Mouse (Mus musculus) heart, postnatal 25 days (tissue): ENCODE measurements around the gene Fam168a. TPM values are rescaled to one million over a fixed set of nuclear protein-coding genes. Genes with fewer than 3 reads are reported as not detected.
A peak's percentile ranks its signal among the peaks of the same experiment; 100 is the strongest.

ENCODE experiments used
- DNase-seq: peaks from one replicate; pipeline ENCODE4 v3.0.0; 2022; ENCODE audit warnings: low spot score
- intact Hi-C: fragments of 180-260 bp; cut with DNase I; formaldehyde crosslinking; loops from one replicate; pipeline ENCODE4 v1.15.1; 2025
- total RNA-seq, 2 experiments: library from RNA; stranded (reverse); gene quantifications; 2 replicates each; pipeline ENCODE4 v1.2.3; 2021

Fam168a gene
- 10 to 100 TPM; 39.2 to 44.9 TPM for total RNA-seq

- intact Hi-C loops = loop anchor here (2.0 to 5.0 kb wide), 2 partner anchors 21 to 91 kb away; no protein-coding TSS in a partner anchor
- DNase-seq = peak; percentile 90
Measured at GRCm38 (mm10) chr7:100706143-100706841, at the start of gene Fam168a. TSS of gene Fam168a (plus strand) at chr7:100706635.

- intact Hi-C loops = no loop called here
- DNase-seq = no peak
Measured at GRCm38 (mm10) chr7:100656739-100657138, 49.7 kb upstream of the Fam168a start.

GRCm38 (mm10) chr7:100658093-100658578 lies 48.3 kb upstream of the Fam168a start:
- no peak for DNase-seq

DNA sequence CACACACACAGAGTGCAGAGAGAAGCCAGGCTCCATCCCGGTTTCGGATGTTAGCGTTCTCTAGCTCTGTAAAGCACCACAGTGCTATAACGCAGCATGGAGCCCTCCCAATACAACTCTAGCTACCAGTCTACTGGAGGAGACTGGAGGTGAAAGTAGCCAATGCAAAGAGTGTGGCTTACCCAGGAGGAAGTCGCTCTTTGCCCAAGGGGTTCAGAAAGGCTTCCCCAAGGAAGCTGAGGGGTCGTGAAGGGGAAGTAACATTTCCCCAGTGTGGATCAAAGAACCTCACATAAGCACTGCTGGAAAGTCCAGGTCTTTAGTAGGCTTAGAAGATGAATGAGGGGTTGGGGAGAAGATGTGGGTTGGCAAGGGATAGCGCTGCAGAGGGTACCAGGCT lies 45.2 kb upstream of the Fam168a start:
- no peak for DNase-seq
- intact Hi-C loops = loop anchor here (5.0 kb wide), 1 partner anchor 139 kb away; no protein-coding TSS in a partner anchor

More at GRCm38 (mm10) chr7:100658093-100658578, 48.3 kb upstream of the Fam168a start:
- intact Hi-C loops = no loop called here

DNA sequence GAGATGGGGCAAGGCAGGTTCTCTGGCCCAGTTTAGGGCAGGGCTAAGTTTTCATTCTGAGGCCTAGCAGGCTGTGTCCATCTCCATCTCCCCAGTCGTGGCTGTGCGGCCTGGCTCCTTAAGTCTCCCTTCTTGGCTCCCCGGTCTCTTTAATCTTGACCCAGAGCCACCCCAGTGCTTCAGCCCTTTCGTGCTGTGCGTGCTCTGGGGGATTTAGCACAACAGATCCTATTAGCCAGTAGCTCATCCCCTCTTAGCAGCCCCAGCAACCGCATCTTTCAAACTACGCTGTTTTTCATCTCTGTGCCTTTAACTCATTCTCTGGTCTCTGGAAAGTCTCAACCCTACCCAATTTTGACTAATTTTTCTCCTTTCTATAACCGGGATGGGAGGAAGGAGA lies 44.2 kb upstream of the Fam168a start, which contains the start of gene Plekhb1:
Gene Plekhb1 (minus strand): TSS at position 184 of the 400 bp plus-strand sequence.
- intact Hi-C loops = loop anchor here (2.0 to 5.0 kb wide), 2 partner anchors 15 to 140 kb away; no protein-coding TSS in a partner anchor
- DNase-seq = no peak

- DNase-seq = peak; percentile 83
- intact Hi-C loops = loop anchor here (1.0 to 5.0 kb wide), 3 partner anchors 16 to 141 kb away; no protein-coding TSS in a partner anchor
Measured at GRCm38 (mm10) chr7:100663190-100663589, 43.2 kb upstream of the Fam168a start.

DNA sequence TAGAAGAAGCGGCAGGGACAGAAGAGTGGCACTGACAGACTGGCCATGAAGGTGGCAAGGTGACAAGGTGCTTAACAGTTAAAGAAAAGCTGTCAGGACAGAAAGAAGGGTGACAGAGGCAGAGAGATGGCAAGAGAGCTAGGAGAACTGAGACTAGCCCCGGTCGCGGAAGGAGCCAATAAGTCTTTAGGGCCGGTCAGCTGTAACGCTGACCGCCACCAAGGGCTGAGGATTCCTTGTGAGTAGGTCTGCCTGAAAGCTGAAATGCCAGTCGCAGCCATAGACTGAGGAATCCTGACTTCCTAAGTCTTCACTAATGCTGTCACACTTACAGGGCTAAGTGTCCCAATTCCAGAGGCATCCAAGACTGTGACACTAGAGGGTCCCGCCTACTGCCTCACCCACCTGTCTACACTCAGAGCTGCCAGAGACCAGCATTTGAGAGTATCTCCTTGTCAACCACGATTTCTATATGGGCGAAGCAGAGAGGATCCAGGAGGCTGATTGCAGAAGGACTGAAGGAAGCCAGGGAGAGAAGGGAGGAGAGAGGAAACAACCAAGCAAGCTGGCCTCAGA lies 42.6 kb upstream of the Fam168a start:
- intact Hi-C loops = loop anchor here (1.0 to 5.0 kb wide), 3 partner anchors 17 to 142 kb away; no protein-coding TSS in a partner anchor
- DNase-seq = no peak

DNA sequence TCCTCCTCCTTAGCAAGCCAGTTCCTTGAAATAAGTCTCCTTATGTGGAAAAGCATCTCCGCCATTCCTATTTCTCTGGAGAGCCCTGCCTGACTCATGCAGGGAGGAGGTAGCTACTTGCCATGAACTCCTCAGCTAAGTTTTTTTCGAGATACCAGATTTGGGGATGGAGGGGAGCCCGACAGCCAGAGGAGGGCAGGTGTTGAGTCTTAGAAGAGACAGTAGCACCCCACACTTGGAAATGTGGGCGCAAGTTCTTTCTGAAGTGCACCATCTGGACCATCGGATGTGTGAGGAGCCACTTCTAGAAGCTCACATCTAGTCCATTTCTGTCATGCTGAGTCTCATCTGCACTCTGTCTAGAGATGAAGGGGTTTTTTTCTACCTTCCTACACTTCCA lies 35.8 kb upstream of the Fam168a start:
- no peak for DNase-seq
- intact Hi-C loops = no loop called here

DNA sequence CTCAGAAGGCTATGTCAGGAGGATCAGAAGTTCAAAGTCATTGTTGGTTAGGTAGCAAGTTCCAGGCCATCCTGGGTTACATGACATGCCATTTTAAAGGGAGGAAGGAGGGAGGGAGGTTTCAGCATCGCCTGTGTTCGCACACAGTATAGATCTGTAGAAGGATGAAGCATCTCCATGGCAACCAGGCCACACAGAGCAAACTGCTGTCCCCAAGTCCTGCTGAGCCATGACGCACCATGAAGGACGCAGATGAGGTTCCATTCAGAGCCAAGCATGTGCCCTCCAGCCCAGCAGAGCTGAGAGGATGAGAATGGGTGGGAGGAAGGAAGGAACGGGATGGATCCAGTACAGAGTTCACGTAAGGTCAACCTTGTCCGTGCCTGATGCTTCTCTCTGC lies 33.0 kb upstream of the Fam168a start:
- intact Hi-C loops = no loop called here

DNA sequence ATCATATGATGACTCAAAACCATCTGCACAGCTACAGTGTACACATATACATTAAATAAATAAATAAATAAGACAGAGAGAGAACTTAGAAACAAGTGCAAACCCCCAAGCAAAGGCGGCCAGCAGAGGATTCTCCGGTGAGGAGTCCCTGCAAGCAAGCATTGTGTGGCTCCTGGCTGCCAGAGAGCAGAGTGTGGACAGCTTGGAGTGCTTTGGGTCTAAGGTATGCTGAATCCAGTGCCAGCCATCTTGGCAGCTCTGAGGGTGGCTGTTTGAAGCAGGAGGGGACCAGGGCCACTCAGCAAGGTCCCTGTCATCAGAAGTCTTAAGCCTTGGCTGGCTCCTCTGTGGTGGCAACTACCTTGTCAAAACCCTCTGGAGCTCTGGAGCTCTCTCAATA lies 31.5 kb upstream of the Fam168a start:
- intact Hi-C loops = no loop called here
- DNase-seq = no peak

More for the DNA sequence above, 33.0 kb upstream of the Fam168a start:
- no peak for DNase-seq

GRCm38 (mm10) chr7:100678052-100678451 lies 28.4 kb upstream of the Fam168a start:
- intact Hi-C loops = no loop called here
- DNase-seq = no peak

GRCm38 (mm10) chr7:100678948-100679880 lies 27.2 kb upstream of the Fam168a start:
- intact Hi-C loops = no loop called here
- no peak for DNase-seq

DNA sequence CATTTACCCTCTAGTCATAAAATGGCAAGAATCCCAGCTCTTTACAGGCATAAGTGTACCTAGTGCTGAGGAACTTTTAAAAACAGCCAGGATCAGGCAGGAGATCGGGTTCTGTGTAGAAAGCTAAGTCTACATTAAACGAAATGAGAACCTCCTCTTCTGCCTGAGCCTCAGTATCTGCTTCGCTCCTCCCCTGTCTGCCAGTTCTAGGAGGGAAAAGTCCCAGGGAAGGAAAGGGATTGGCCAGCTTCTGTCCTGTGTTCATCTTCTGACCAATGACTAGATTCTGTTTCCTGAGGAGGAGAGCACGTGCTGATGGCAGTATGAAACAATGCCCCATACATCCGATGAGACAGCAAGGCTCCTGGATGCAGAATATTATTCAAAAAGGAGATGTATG lies 25.3 kb upstream of the Fam168a start:
- intact Hi-C loops = no loop called here
- DNase-seq = no peak

GRCm38 (mm10) chr7:100683241-100683640 lies 23.2 kb upstream of the Fam168a start:
- intact Hi-C loops = no loop called here
- no peak for DNase-seq

DNA sequence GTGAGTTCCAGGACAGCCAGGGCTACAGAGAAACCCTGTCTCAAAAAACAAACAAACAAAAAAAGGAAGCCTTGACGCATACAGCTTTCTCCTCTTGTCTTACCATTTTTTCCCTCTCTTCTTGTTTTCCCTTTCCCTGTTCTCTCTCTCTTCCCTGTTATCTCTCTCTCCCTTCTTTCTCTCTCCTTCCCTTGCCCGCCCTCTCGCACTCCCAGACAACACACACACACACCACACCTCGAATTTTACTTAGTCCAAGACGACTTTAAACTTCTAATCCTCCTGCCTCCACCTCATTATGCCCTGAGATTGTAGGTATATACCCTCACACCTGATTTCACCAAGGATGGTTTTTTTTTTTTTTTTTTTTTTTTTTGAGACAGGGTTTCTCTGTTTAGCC lies 22.4 kb upstream of the Fam168a start:
- no peak for DNase-seq
- intact Hi-C loops = loop anchor here (1.0 to 2.0 kb wide), 4 partner anchors 21 to 163 kb away; partner anchors contain the start of gene Fam168a

DNA sequence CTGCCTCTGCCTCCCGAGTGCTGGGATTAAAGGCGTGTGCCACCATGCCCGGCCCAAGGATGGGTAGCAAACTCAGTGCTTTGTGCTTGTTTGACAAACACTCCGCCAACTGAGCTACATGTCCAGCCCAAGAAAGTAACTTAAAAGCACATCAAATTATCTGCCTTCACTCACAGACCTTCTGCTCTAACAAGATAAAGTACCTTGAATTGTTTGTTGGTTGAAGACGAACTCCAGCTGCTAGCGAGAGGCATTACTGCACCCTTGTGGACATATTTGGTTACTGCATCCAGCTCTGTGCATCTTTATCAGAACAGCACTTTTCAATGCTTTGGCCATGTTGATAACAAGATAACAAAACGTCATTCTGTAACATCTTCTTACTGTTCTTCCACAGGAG lies 21.9 kb upstream of the Fam168a start:
- intact Hi-C loops = loop anchor here (1.0 to 2.0 kb wide), 4 partner anchors 21 to 164 kb away; partner anchors contain the start of gene Fam168a
- DNase-seq = no peak

DNA sequence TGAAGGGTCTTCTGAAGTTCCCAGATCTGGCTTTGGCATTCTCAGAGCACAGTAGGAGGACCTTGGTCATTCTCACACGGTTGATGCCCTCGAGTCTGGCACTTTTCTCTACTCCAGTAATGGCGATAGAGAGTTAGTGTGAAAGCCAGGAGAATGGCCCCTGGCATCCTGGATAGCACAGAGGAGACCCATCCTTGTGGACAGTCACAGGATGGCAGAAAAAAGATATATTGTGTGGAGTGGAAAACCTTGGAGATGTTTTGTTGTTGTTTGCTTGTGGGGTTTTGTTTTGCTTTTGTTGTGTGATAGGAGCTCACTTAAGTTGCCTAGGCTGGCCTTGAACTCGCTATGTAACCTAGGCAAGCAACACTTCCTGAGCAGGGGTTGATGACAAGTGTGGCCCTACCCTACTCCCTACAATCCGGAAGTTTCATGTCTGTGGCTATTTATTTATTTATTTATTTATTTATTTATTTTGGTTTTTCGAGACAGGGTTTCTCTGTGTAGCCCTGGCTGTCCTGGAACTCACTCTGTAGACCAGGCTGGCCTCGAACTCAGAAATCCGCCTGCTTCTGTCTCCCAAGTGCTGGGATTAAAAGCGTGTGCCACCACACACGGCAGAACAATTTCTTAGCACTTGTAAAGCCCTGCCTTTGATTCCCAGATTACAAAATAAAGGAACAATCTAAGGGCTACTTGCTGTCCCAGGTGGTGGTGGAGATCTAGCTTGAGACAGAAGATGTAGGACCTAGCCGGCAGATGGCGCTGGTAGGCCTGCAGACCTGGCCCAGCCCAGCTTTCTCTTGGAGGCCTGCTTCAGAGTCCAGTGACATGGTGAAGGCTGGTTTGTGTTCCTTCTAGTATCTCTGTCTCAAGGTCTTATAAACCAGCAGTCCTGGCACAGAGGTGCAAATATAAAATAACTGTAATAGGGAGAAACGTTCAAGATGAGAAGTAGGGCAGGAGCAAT lies 21.1 kb upstream of the Fam168a start:
- DNase-seq = peak; percentile 16
- intact Hi-C loops = loop anchor here (1.0 to 5.0 kb wide), 7 partner anchors 21 to 202 kb away; partner anchors contain the start of gene Fam168a

DNA sequence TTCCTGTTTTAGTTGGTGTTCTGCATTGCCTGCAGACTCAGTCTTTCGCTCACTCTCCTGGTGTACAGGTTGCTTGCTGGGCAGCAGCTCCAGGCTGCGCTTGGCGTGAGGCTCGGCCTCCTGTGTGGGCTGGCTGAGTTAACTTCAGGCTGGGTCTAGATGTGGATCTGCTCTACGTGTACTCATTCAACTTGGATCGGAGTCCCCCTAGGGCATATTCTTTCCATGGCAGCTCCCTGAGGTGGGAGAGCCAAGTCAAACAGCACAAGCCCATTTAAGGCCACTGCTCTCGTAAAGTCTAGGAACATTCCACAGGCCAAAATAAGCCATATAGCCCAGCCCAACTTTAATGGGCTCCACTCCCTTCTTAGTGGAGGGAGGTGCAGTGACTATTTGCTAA lies 18.0 kb upstream of the Fam168a start:
- intact Hi-C loops = loop anchor here (5.0 kb wide), 3 partner anchors 44 to 199 kb away; no protein-coding TSS in a partner anchor
- no peak for DNase-seq
